Mouse (Mus musculus) liver, embryonic 14.5 days (tissue): Measurements from ENCODE around the gene Sipa1l3. TPM values are rescaled to one million over a fixed set of nuclear protein-coding genes. Genes with fewer than 3 reads are reported as not detected.

ENCODE experiments used
- ATAC-seq: fragments of 200-750 bp; cut with Nextera tagmentation; 2 replicates; pipeline ENCODE4 v1.8.0; 2017; ENCODE audit warnings: moderate number of reproducible peaks, mild to moderate bottlenecking, moderate library complexity; ENCODE audit not compliant: insufficient read depth
- DNase-seq, 3 experiments: peaks; one replicate each; pipeline ENCODE4 v3.0.0-alpha.2; 2012 to 2013; ENCODE audit warnings: low read depth in 3 of 3, low spot score in 3 of 3
- H3K27ac ChIP-seq: fragments of 300-500 bp; sonication (generic); 2 replicates; pipeline ENCODE4 v1.5.1; 2014; ENCODE audit warnings: moderate library complexity, mild to moderate bottlenecking, control low read depth, inconsistent platforms
- H3K27me3 ChIP-seq: fragments of 300-500 bp; sonication (generic); 2 replicates; pipeline ENCODE4 v1.6.1; 2014; ENCODE audit warnings: mild to moderate bottlenecking, low read length, moderate library complexity; ENCODE audit not compliant: control insufficient read depth, insufficient read depth
- H3K36me3 ChIP-seq: fragments of 300-500 bp; sonication (generic); replicated peaks from 2 replicates; pipeline ENCODE4 v1.6.1; 2014; ENCODE audit warnings: low read depth; ENCODE audit not compliant: control insufficient read depth, insufficient read depth
- H3K4me1 ChIP-seq, 2 experiments: fragments of 200-500 bp in 1 of 2; fragments of 300-500 bp in 1 of 2; sonication (generic) in 1 of 2; replicated peaks; 2 replicates each; pipeline ENCODE4 v1.6.1; 2012 to 2014; ENCODE audit warnings: antibody characterized with exemption in 1 of 2, inconsistent platforms in 1 of 2, low read length in 1 of 2; ENCODE audit not compliant: control insufficient read depth in 2 of 2, insufficient read depth in 2 of 2
- H3K4me2 ChIP-seq: fragments of 300-500 bp; sonication (generic); 2 replicates; pipeline ENCODE4 v1.6.1; 2014; ENCODE audit warnings: low read depth, mild to moderate bottlenecking, control low read depth, moderate library complexity
- H3K4me3 ChIP-seq, 2 experiments: fragments of 200-500 bp in 1 of 2; fragments of 300-500 bp in 1 of 2; sonication (generic) in 1 of 2; 2 replicates each; pipeline ENCODE4 v1.5.1; 2012 to 2014; ENCODE audit warnings: low read depth in 2 of 2, low read length in 2 of 2, mild to moderate bottlenecking in 2 of 2, control low read depth in 1 of 2, inconsistent platforms in 1 of 2, moderate library complexity in 1 of 2; ENCODE audit not compliant: insufficient read depth in 1 of 2
- H3K9ac ChIP-seq: fragments of 300-500 bp; sonication (generic); replicated peaks from 2 replicates; pipeline ENCODE4 v1.6.1; 2014; ENCODE audit warnings: mild to moderate bottlenecking, control low read depth, moderate library complexity
- H3K9me3 ChIP-seq: fragments of 300-500 bp; sonication (generic); 2 replicates; pipeline ENCODE4 v1.6.1; 2016; ENCODE audit warnings: low read length, mixed read lengths; ENCODE audit not compliant: control insufficient read depth
- CTCF ChIP-seq: IDR thresholded peaks from 2 replicates; pipeline ENCODE4 v1.5.1; 2016; ENCODE audit warnings: antibody characterized with exemption, low read depth, control low read depth
- EP300 ChIP-seq: IDR thresholded peaks from 2 replicates; pipeline ENCODE4 v1.6.1; 2016; ENCODE audit warnings: antibody characterized with exemption, low read depth
- WGBS: fragments of 180-500 bp; shearing (Covaris S2); extraction: QIAGEN DNeasy Blood & Tissue Kit; methylation state at CpG from one replicate; pipeline ENCODE4 v1.1.7; 2014; ENCODE audit not compliant: insufficient replicate concordance; 5-methylcytosine and 5-hydroxymethylcytosine counted together
- polyA plus RNA-seq, 2 experiments: library from polyadenylated mRNA; depleted of rRNA in 1 of 2; stranded (reverse) in 1 of 2; unstranded in 1 of 2; fragments of >200 nt; fragmentation: Nextera tagmentation in 1 of 2; extraction: Ambion mirVana in 1 of 2; gene quantifications; 2 replicates each; pipeline versions ENCODE4 v1.2.1 to v1.2.3; 2012 to 2014

Sipa1l3 gene
- polyA plus RNA-seq, 2 experiments = 1.8 to 4.9 TPM

DNA sequence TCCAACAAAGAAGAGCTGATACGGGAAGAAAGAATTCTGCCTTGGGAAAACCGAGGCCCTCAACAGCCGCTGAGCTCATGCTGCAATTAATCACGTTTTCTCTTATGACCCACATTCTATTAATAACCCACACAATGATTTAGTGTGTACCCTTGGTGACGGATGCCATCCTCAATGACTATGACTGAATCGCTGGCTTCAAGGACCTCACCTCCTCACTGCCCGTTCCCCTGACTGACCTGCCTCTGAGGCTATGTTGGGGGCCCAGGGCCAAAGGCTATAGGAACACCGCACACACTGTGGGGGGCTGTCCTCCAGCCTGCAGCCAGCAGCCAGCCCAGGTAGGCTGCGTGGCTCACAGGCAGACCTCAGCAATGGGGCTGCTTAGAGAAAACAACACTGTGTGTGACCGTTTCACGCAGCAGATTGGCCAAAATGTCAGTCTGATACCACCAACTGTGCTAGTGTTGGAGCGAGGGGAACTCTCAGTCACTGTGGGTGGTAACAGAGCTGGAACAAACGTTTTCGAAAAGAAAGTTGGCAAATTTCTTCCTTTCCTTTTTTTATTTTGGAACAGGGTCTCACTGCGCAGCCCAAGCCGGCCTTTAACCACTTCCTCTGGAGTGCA, 79.7 kb downstream of the Sipa1l3 start:
- H3K4me1 ChIP-seq = no peaks in the 10 kb centered on the region; a peak in 1 of 4 replicates
- DNase-seq = no peak
- 72% methylated on average over 16 of the region's 16 CpGs for WGBS
- H3K9ac ChIP-seq = no peak overlapping the region
- H3K4me3 ChIP-seq = no peak overlapping the region
- no peak overlapping the region for H3K27ac ChIP-seq
- no peaks in the 10 kb centered on the region for H3K9me3 ChIP-seq
- no peak overlapping the region for H3K4me2 ChIP-seq
- no peaks in the 10 kb centered on the region for H3K36me3 ChIP-seq
- no peaks in the 10 kb centered on the region for H3K27me3 ChIP-seq
- no peak for TF ChIP-seq EP300
- TF ChIP-seq CTCF = no peak
- no peak for ATAC-seq

DNA sequence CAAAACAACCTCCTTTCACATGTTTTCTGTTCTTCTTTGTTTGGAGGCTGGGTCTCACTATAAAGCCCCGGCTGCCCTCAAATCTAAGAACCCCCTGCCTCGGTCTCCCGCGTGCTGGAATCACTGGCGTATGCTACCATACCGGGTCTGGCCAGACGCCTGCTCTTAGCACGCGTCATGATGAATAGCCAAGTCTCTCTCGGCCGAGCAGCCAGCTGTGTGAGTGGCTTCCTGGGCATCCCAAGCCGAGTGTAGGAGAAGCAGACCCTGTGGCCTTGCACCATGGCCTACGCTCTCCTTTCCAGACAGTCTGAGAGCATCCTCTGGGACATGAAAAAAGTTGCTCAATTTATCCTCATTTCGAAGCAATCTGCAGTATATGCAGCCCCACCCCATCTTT, 80.2 kb downstream of the Sipa1l3 start:
- Histone ChIP-seq H3K36me3 (no peaks in the 10 kb centered on the region), H3K27ac (no peak overlapping the region), H3K4me1 (no peaks in the 10 kb centered on the region; a peak in 1 of 4 replicates), H3K4me3 (no peak overlapping the region), H3K4me2 (no peak overlapping the region), H3K9ac (no peak overlapping the region), H3K9me3 (no peaks in the 10 kb centered on the region), H3K27me3 (no peaks in the 10 kb centered on the region)
- DNase-seq (no peak), ATAC-seq (no peak)
- TF ChIP-seq EP300 = no peak
- no peak for TF ChIP-seq CTCF
- WGBS = 82% methylated on average over 14 of the region's 14 CpGs

GRCm38 (mm10) chr7:29437072-29437471, 81.4 kb downstream of the Sipa1l3 start:
- ATAC-seq = no peak
- no peak overlapping the region for H3K27ac ChIP-seq

DNA sequence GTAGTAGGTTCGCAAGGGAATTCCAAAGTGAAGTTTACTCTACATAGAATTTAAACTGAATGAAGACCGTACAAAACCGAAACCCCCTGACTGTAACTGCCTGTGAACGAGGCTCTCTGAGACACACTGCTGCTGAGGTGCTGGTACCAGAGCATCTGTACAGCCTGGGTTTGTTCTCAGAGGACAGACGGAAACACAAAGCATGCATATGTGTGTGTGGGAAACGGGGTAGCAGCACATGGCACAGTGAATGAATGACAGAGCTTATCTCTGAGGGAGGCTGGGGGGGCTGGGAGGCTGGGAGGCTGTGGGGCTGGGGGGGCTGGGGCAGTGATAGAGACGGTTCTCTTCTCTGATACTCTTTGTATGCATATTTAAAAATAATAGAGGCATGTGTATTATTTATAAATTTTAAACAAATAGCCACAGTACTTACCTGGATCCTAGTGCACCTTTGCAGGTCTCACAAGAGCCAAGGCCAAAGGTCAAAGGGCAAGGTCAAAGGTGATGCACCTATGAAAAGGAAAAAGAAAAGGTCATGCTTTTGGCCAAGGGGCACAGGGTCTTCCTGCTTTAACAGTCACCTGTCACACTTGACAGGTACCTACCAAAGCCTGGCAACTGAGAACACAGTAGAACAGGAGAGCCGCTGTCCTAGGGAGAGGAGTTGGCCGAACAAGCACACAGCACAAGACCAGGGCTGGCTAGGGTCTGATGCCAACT, 84.0 kb downstream of the Sipa1l3 start:
- no peak overlapping the region for H3K9ac ChIP-seq
- H3K4me1 ChIP-seq = peaks cover 4 to 10% of the 10 kb centered on the region in 2 experiments
- ATAC-seq (no peak), DNase-seq (no peak)
- 65% methylated on average over 9 of the region's 9 CpGs for WGBS
- H3K27ac ChIP-seq = no peak overlapping the region
- no peaks in the 10 kb centered on the region for H3K36me3 ChIP-seq
- H3K9me3 ChIP-seq = no peaks in the 10 kb centered on the region
- TF ChIP-seq CTCF (no peak), EP300 (no peak)
- no peak overlapping the region for H3K4me3 ChIP-seq
- no peaks in the 10 kb centered on the region for H3K27me3 ChIP-seq
- no peak overlapping the region for H3K4me2 ChIP-seq

More at GRCm38 (mm10) chr7:29437072-29437471, 81.4 kb downstream of the Sipa1l3 start:
- Histone ChIP-seq H3K36me3 (no peaks in the 10 kb centered on the region), H3K27me3 (no peaks in the 10 kb centered on the region), H3K4me1 (no peaks in the 10 kb centered on the region; a peak in 1 of 4 replicates), H3K9me3 (no peaks in the 10 kb centered on the region), H3K9ac (no peak overlapping the region), H3K4me2 (no peak overlapping the region), H3K4me3 (no peak overlapping the region)
- 68% methylated on average over 10 of the region's 10 CpGs for WGBS
- no peak for TF ChIP-seq CTCF
- no peak for TF ChIP-seq EP300
- DNase-seq = no peak

- Histone ChIP-seq H3K27ac (no peak overlapping the region), H3K9ac (no peak overlapping the region), H3K9me3 (no peaks in the 10 kb centered on the region), H3K4me1 (peaks cover 4 to 14% of the 10 kb centered on the region in 2 experiments), H3K36me3 (no peaks in the 10 kb centered on the region), H3K4me2 (no peak overlapping the region), H3K4me3 (no peak overlapping the region), H3K27me3 (no peaks in the 10 kb centered on the region)
- ATAC-seq = no peak
- 76% methylated on average over 10 of the region's 10 CpGs for WGBS
- DNase-seq = no peak
- TF ChIP-seq EP300 = no peak
- no peak for TF ChIP-seq CTCF
Observed at GRCm38 (mm10) chr7:29433725-29434124, 84.7 kb downstream of the Sipa1l3 start.
